Mouse (Mus musculus) forebrain, embryonic 16.5 days (tissue): ENCODE measurements around the gene Kcnh1. TPM values are rescaled to one million over a fixed set of nuclear protein-coding genes. Genes with fewer than 3 reads are reported as not detected.

Experiments used
- ATAC-seq: fragments of 200-750 bp; cut with Nextera tagmentation; 2 replicates; pipeline ENCODE4 v1.8.0; 2017; ENCODE audit warnings: mild to moderate bottlenecking, moderate library complexity
- H3K27ac ChIP-seq: fragments of 300-500 bp; sonication (generic); 2 replicates; pipeline ENCODE4 v1.5.1; 2014; ENCODE audit warnings: low read length, control low read depth
- H3K27me3 ChIP-seq: fragments of 300-500 bp; sonication (generic); replicated peaks from 2 replicates; pipeline ENCODE4 v1.6.1; 2014; ENCODE audit warnings: low read length; ENCODE audit not compliant: control insufficient read depth, insufficient read depth
- H3K36me3 ChIP-seq: fragments of 300-500 bp; sonication (generic); 2 replicates; pipeline ENCODE4 v1.6.1; 2014; ENCODE audit not compliant: control insufficient read depth, insufficient read depth
- H3K4me1 ChIP-seq: fragments of 300-500 bp; sonication (generic); replicated peaks from 2 replicates; pipeline ENCODE4 v1.6.1; 2014; ENCODE audit warnings: low read length; ENCODE audit not compliant: control insufficient read depth, insufficient read depth
- H3K4me2 ChIP-seq: fragments of 300-500 bp; sonication (generic); 2 replicates; pipeline ENCODE4 v1.6.1; 2014; ENCODE audit warnings: mild to moderate bottlenecking, low read length, control low read depth
- H3K4me3 ChIP-seq: fragments of 300-500 bp; sonication (generic); replicated peaks from 2 replicates; pipeline ENCODE4 v1.5.1; 2014; ENCODE audit warnings: mild to moderate bottlenecking, low read length, control low read depth
- H3K9ac ChIP-seq: fragments of 300-500 bp; sonication (generic); replicated peaks from 2 replicates; pipeline ENCODE4 v1.6.1; 2014; ENCODE audit warnings: low read depth, low read length, control low read depth
- H3K9me3 ChIP-seq: fragments of 300-500 bp; sonication (generic); 2 replicates; pipeline ENCODE4 v1.6.1; 2016; ENCODE audit warnings: low read length; ENCODE audit not compliant: control insufficient read depth
- WGBS: fragments of 180-500 bp; shearing (Covaris S2); extraction: QIAGEN DNeasy Blood & Tissue Kit; methylation state at CpG from one replicate; pipeline ENCODE4 v1.1.7; 2014; 5-methylcytosine and 5-hydroxymethylcytosine counted together
- polyA plus RNA-seq: library from polyadenylated mRNA; unstranded; fragments of >200 nt; fragmentation: Nextera tagmentation; extraction: Ambion mirVana; gene quantifications from 2 replicates; pipeline ENCODE4 v1.2.1, GENCODE M21; 2015

Gene Kcnh1
- polyA plus RNA-seq, 1 experiment from 2014 or later: 3.0 TPM

GRCm38 (mm10) chr1:192192710-192193109 lies 2.1 kb downstream of the Kcnh1 start:
- H3K9ac ChIP-seq: no peak overlapping the region
- no peak overlapping the region for H3K4me2 ChIP-seq
- no peak overlapping the region for H3K4me3 ChIP-seq
- peaks cover 4% of the 10 kb centered on the region; the same call in 1 of the 2 replicates for H3K27me3 ChIP-seq
- H3K27ac ChIP-seq: no peak overlapping the region
- peaks cover 16% of the 10 kb centered on the region for H3K4me1 ChIP-seq
- H3K36me3 ChIP-seq: no peaks in the 10 kb centered on the region
- no peaks in the 10 kb centered on the region for H3K9me3 ChIP-seq
- ATAC-seq: no peak
- WGBS: 68% methylated on average over 9 of the region's 9 CpGs

- H3K9ac ChIP-seq: no peak overlapping the region
- H3K36me3 ChIP-seq: no peaks in the 10 kb centered on the region
- peaks cover 4% of the 10 kb centered on the region; the same call in 1 of the 2 replicates for H3K27me3 ChIP-seq
- peaks cover 16% of the 10 kb centered on the region for H3K4me1 ChIP-seq
- no peak overlapping the region for H3K4me2 ChIP-seq
- no peak for ATAC-seq
- no peaks in the 10 kb centered on the region for H3K9me3 ChIP-seq
- no peak overlapping the region for H3K4me3 ChIP-seq
- H3K27ac ChIP-seq: no peak overlapping the region
- WGBS: 66% methylated on average over 14 of the region's 14 CpGs
Measured at GRCm38 (mm10) chr1:192193656-192194055, 3.1 kb downstream of the Kcnh1 start.

- H3K27ac ChIP-seq: no peak overlapping the region
- H3K4me2 ChIP-seq: no peak overlapping the region
- H3K36me3 ChIP-seq: no peaks in the 10 kb centered on the region
- no peaks in the 10 kb centered on the region for H3K27me3 ChIP-seq
- 69% methylated on average over 10 of the region's 10 CpGs for WGBS
- no peak overlapping the region for H3K4me3 ChIP-seq
- no peaks in the 10 kb centered on the region for H3K9me3 ChIP-seq
- no peak overlapping the region for H3K9ac ChIP-seq
- peaks cover 3% of the 10 kb centered on the region; the same call in 1 of the 2 replicates for H3K4me1 ChIP-seq
- no peak for ATAC-seq
Measured at GRCm38 (mm10) chr1:192197495-192197894, 6.9 kb downstream of the Kcnh1 start.

GRCm38 (mm10) chr1:192202936-192203335 lies 12.4 kb downstream of the Kcnh1 start:
- Histone ChIP-seq H3K27ac (no peak overlapping the region), H3K4me1 (no peaks in the 10 kb centered on the region), H3K4me3 (no peak overlapping the region), H3K27me3 (no peaks in the 10 kb centered on the region), H3K9me3 (no peaks in the 10 kb centered on the region), H3K4me2 (no peak overlapping the region), H3K9ac (no peak overlapping the region), H3K36me3 (no peaks in the 10 kb centered on the region)
- ATAC-seq: no peak
- 33% methylated on average over 1 of the region's 1 CpGs for WGBS

GRCm38 (mm10) chr1:192207956-192208355 lies 17.4 kb downstream of the Kcnh1 start:
- 30% methylated on average over 5 of the region's 5 CpGs for WGBS
- H3K4me2 ChIP-seq: no peak overlapping the region
- no peak for ATAC-seq

GRCm38 (mm10) chr1:192212448-192212847 lies 21.9 kb downstream of the Kcnh1 start:
- no peak for ATAC-seq
- no peaks in the 10 kb centered on the region for H3K9me3 ChIP-seq
- no peaks in the 10 kb centered on the region for H3K36me3 ChIP-seq
- H3K9ac ChIP-seq: no peak overlapping the region
- no peak overlapping the region for H3K4me2 ChIP-seq
- H3K27ac ChIP-seq: no peak overlapping the region
- H3K4me1 ChIP-seq: no peaks in the 10 kb centered on the region
- WGBS: 81% methylated on average over 2 of the region's 2 CpGs
- H3K4me3 ChIP-seq: no peak overlapping the region
- H3K27me3 ChIP-seq: no peaks in the 10 kb centered on the region

More at GRCm38 (mm10) chr1:192207956-192208355, 17.4 kb downstream of the Kcnh1 start:
- Histone ChIP-seq H3K4me1 (no peaks in the 10 kb centered on the region), H3K27me3 (no peaks in the 10 kb centered on the region), H3K4me3 (no peak overlapping the region), H3K27ac (no peak overlapping the region), H3K9ac (no peak overlapping the region), H3K36me3 (no peaks in the 10 kb centered on the region), H3K9me3 (no peaks in the 10 kb centered on the region)

- no peaks in the 10 kb centered on the region for H3K4me1 ChIP-seq
- no peaks in the 10 kb centered on the region for H3K27me3 ChIP-seq
- no peaks in the 10 kb centered on the region for H3K36me3 ChIP-seq
- no peaks in the 10 kb centered on the region for H3K9me3 ChIP-seq
- H3K4me2 ChIP-seq: no peak overlapping the region
- H3K4me3 ChIP-seq: no peak overlapping the region
- H3K9ac ChIP-seq: no peak overlapping the region
- ATAC-seq: no peak
- 94% methylated on average over 4 of the region's 4 CpGs for WGBS
- no peak overlapping the region for H3K27ac ChIP-seq
Measured at GRCm38 (mm10) chr1:192214666-192215065, 24.1 kb downstream of the Kcnh1 start.

GRCm38 (mm10) chr1:192220156-192220555 lies 29.6 kb downstream of the Kcnh1 start:
- ATAC-seq: no peak
- Histone ChIP-seq H3K4me2 (no peak overlapping the region), H3K4me3 (no peak overlapping the region), H3K9ac (no peak overlapping the region), H3K27ac (no peak overlapping the region), H3K36me3 (no peaks in the 10 kb centered on the region), H3K9me3 (no peaks in the 10 kb centered on the region), H3K27me3 (no peaks in the 10 kb centered on the region), H3K4me1 (no peaks in the 10 kb centered on the region)
- WGBS: 66% methylated on average over 2 of the region's 2 CpGs

- no peak for ATAC-seq
- WGBS: 69% methylated on average over 4 of the region's 4 CpGs
- no peaks in the 10 kb centered on the region for H3K9me3 ChIP-seq
Measured at GRCm38 (mm10) chr1:192224161-192224560, 33.6 kb downstream of the Kcnh1 start.

GRCm38 (mm10) chr1:192232696-192233095 lies 42.1 kb downstream of the Kcnh1 start:
- no peaks in the 10 kb centered on the region for H3K27me3 ChIP-seq
- H3K4me2 ChIP-seq: no peak overlapping the region
- 77% methylated on average over 1 of the region's 1 CpGs for WGBS
- H3K36me3 ChIP-seq: no peaks in the 10 kb centered on the region
- H3K9ac ChIP-seq: no peak overlapping the region
- H3K4me3 ChIP-seq: no peak overlapping the region
- no peaks in the 10 kb centered on the region for H3K9me3 ChIP-seq
- H3K4me1 ChIP-seq: no peaks in the 10 kb centered on the region
- no peak overlapping the region for H3K27ac ChIP-seq
- ATAC-seq: no peak

More at GRCm38 (mm10) chr1:192224161-192224560, 33.6 kb downstream of the Kcnh1 start:
- H3K4me3 ChIP-seq: no peak overlapping the region
- no peaks in the 10 kb centered on the region for H3K4me1 ChIP-seq
- H3K27me3 ChIP-seq: no peaks in the 10 kb centered on the region
- no peak overlapping the region for H3K4me2 ChIP-seq
- no peaks in the 10 kb centered on the region for H3K36me3 ChIP-seq
- H3K9ac ChIP-seq: no peak overlapping the region
- no peak overlapping the region for H3K27ac ChIP-seq
